Mouse (Mus musculus) embryonic facial prominence, embryonic 13.5 days (tissue): Measurements from ENCODE around the gene 2210010C04Rik. TPM values are rescaled to one million over a fixed set of nuclear protein-coding genes. Genes with fewer than 3 reads are reported as not detected.

ENCODE experiments used
- ATAC-seq: fragments of 200-750 bp; cut with Nextera tagmentation; 2 replicates; pipeline ENCODE4 v1.8.0; 2017; ENCODE audit warnings: low read depth; ENCODE audit not compliant: insufficient number of reproducible peaks, insufficient read depth, low FRiP score, low TSS enrichment
- H3K27ac ChIP-seq: fragments of 300-500 bp; sonication (generic); 2 replicates; pipeline ENCODE4 v1.5.1; 2015; ENCODE audit warnings: moderate library complexity, mild to moderate bottlenecking, inconsistent platforms
- H3K27me3 ChIP-seq: fragments of 300-500 bp; sonication (generic); 2 replicates; pipeline ENCODE4 v1.6.1; 2015; ENCODE audit warnings: mild to moderate bottlenecking, inconsistent platforms
- H3K36me3 ChIP-seq: fragments of 300-500 bp; sonication (generic); 2 replicates; pipeline ENCODE4 v1.6.1; 2015; ENCODE audit warnings: mild to moderate bottlenecking, inconsistent platforms
- H3K4me1 ChIP-seq: fragments of 300-500 bp; sonication (generic); 2 replicates; pipeline ENCODE4 v1.6.1; 2015; ENCODE audit warnings: inconsistent platforms
- H3K4me2 ChIP-seq: fragments of 300-500 bp; sonication (generic); 2 replicates; pipeline ENCODE4 v1.6.1; 2015; ENCODE audit warnings: moderate library complexity, mild to moderate bottlenecking, inconsistent platforms
- H3K4me3 ChIP-seq: fragments of 300-500 bp; sonication (generic); 2 replicates; pipeline ENCODE4 v1.5.1; 2015; ENCODE audit warnings: mild to moderate bottlenecking, inconsistent platforms
- H3K9ac ChIP-seq: fragments of 300-500 bp; sonication (generic); 2 replicates; pipeline ENCODE4 v1.6.1; 2015; ENCODE audit warnings: mild to moderate bottlenecking, inconsistent platforms
- H3K9me3 ChIP-seq: fragments of 300-500 bp; sonication (generic); 2 replicates; pipeline ENCODE4 v1.6.1; 2016; ENCODE audit warnings: inconsistent platforms
- WGBS: fragments of 180-500 bp; shearing (Covaris S2); methylation state at CpG from one replicate; pipeline ENCODE4 v1.1.7; 2015; ENCODE audit warnings: mixed read lengths; 5-methylcytosine and 5-hydroxymethylcytosine counted together
- polyA plus RNA-seq: library from polyadenylated mRNA; unstranded; fragments of >200 nt; fragmentation: Nextera tagmentation; extraction: Ambion mirVana; gene quantifications from 2 replicates; pipeline ENCODE4 v1.2.1, GENCODE M21; 2015

Gene 2210010C04Rik
- polyA plus RNA-seq = not detected in 2 replicates

GRCm38 (mm10) chr6:41035409-41035808 lies at the start of gene 2210010C04Rik:
TSS of gene 2210010C04Rik (minus strand) at chr6:41035509.
- Histone ChIP-seq H3K4me3 (no peak within 1 kb of the TSS), H3K9me3 (no peaks in the 10 kb centered on the region), H3K9ac (no peak within 1 kb of the TSS), H3K36me3 (no peaks in the 10 kb centered on the region), H3K4me2 (no peak within 1 kb of the TSS), H3K27ac (no peak within 1 kb of the TSS), H3K4me1 (no peaks in the 10 kb centered on the region), H3K27me3 (no peaks in the 10 kb centered on the region)
- no peak for ATAC-seq

DNA sequence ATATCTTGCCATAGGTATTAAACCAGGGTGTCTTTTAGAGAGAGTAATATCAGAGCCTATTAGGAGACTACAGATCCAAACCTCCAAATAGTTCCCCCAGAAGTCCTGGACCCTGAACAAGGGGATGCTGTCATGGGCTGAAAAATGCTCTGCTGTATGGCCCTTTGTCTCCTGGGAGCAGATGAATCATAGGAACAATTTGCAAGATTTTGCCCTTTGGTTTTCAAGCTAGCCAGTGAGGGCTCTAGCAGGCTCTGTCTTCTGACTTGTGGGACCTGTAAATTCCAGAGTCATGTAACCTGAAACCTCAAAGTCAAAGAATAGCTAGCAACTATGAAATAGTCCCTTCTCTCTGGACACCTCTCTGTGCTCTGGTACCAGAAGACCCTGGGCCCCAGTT lies 44.8 kb upstream of the 2210010C04Rik start:
- Histone ChIP-seq H3K4me3 (no peak overlapping the region), H3K27ac (no peak overlapping the region), H3K9me3 (no peaks in the 10 kb centered on the region), H3K4me1 (no peaks in the 10 kb centered on the region), H3K4me2 (no peak overlapping the region), H3K9ac (no peak overlapping the region), H3K27me3 (no peaks in the 10 kb centered on the region), H3K36me3 (no peaks in the 10 kb centered on the region)
- no peak for ATAC-seq

DNA sequence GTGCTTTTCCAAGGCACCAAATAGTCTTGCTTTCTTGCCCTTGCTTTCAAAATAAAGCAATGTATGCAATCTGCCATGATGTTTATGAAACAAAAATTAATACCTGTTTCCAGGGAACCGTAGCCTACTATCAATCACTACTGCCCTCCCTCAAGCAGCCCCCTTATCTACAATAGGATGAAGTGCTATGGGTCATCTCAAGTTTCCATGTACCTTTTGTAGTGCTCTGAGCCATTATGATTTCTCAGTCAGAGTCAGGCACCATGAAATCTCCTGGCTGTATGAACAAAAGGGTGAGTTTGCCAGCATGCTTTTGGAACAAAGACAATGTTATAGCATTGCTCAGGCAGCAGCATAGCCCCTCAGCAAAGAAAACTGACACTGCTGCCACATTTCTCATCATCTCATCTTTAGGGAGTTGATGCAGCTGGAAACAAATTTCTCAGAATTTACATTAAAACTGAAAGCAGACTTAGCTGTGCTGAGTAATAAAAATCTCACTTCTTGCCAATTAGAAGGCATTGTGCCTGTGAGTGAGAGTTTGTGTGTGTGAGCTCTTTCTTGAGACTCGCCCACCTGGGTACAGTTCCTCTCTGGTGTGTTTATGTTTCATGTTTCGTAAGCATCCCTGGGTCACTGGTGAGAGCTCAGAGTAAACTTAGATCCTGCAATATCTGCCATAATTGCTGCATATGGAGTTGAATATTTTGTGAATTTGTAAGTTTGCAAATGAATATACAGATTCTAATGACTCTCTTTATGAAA lies 43.4 kb upstream of the 2210010C04Rik start:
- no peaks in the 10 kb centered on the region for H3K27me3 ChIP-seq
- WGBS = 62% methylated on average over 3 of the region's 3 CpGs
- no peak overlapping the region for H3K27ac ChIP-seq
- no peaks in the 10 kb centered on the region for H3K9me3 ChIP-seq
- ATAC-seq = no peak
- no peak overlapping the region for H3K9ac ChIP-seq
- no peak overlapping the region for H3K4me3 ChIP-seq
- H3K4me2 ChIP-seq = no peak overlapping the region
- no peaks in the 10 kb centered on the region for H3K4me1 ChIP-seq
- no peaks in the 10 kb centered on the region for H3K36me3 ChIP-seq

- ATAC-seq = no peak
- no peaks in the 10 kb centered on the region for H3K36me3 ChIP-seq
- H3K4me2 ChIP-seq = no peak overlapping the region
- no peak overlapping the region for H3K4me3 ChIP-seq
- no peak overlapping the region for H3K27ac ChIP-seq
- H3K9ac ChIP-seq = no peak overlapping the region
- no peaks in the 10 kb centered on the region for H3K27me3 ChIP-seq
- 66% methylated on average over 2 of the region's 2 CpGs for WGBS
- H3K9me3 ChIP-seq = no peaks in the 10 kb centered on the region
- no peaks in the 10 kb centered on the region for H3K4me1 ChIP-seq
Measured at GRCm38 (mm10) chr6:41075753-41076152, 40.4 kb upstream of the 2210010C04Rik start.

GRCm38 (mm10) chr6:41063332-41063731 lies 28.0 kb upstream of the 2210010C04Rik start:
- WGBS = 88% methylated on average over 6 of the region's 6 CpGs
- no peak for ATAC-seq
- Histone ChIP-seq H3K4me1 (0 out of 2 replicates have a peak, but pooled peaks cover 4% of the 10 kb centered on the region), H3K27me3 (no peaks in the 10 kb centered on the region), H3K4me2 (no peak overlapping the region), H3K36me3 (no peaks in the 10 kb centered on the region), H3K9ac (no peak overlapping the region), H3K9me3 (no peaks in the 10 kb centered on the region), H3K27ac (no peak overlapping the region), H3K4me3 (no peak overlapping the region)

DNA sequence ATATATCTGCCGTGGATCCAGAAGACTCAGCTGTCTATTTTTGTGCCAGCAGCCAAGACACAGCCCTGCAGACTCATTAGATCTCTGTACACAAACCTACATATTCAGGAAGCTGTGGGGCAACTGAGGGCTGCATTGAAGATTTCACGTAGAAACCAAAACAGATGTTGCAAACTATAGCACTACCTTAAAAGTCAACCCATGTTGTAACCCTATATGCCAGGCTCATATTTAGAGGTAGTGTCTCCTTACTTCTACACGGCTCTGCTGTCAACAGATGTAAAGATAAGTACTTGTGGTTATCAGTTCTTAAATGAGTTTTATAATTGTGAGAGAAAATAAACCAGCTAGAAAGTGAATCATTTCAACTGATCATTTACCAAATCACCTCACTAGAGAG lies 27.4 kb upstream of the 2210010C04Rik start:
- ATAC-seq = no peak
- H3K27ac ChIP-seq = no peak overlapping the region
- 0 out of 2 replicates have a peak, but pooled peaks cover 4% of the 10 kb centered on the region for H3K4me1 ChIP-seq
- no peaks in the 10 kb centered on the region for H3K9me3 ChIP-seq
- no peaks in the 10 kb centered on the region for H3K27me3 ChIP-seq
- no peak overlapping the region for H3K4me3 ChIP-seq
- WGBS = 22% methylated on average over 3 of the region's 3 CpGs
- no peak overlapping the region for H3K9ac ChIP-seq
- H3K4me2 ChIP-seq = no peak overlapping the region
- H3K36me3 ChIP-seq = no peaks in the 10 kb centered on the region

- no peak for ATAC-seq
- H3K4me3 ChIP-seq = no peak overlapping the region
- 75% methylated on average over 2 of the region's 2 CpGs for WGBS
Measured at GRCm38 (mm10) chr6:41062081-41062480, 26.8 kb upstream of the 2210010C04Rik start.

GRCm38 (mm10) chr6:41061085-41061484 lies 25.8 kb upstream of the 2210010C04Rik start:
- ATAC-seq = no peak
- Histone ChIP-seq H3K27me3 (no peaks in the 10 kb centered on the region), H3K9me3 (no peaks in the 10 kb centered on the region), H3K36me3 (no peaks in the 10 kb centered on the region), H3K27ac (no peak overlapping the region), H3K4me3 (no peak overlapping the region), H3K4me1 (0 out of 2 replicates have a peak, but pooled peaks cover 4% of the 10 kb centered on the region), H3K4me2 (no peak overlapping the region), H3K9ac (no peak overlapping the region)
- 73% methylated on average over 5 of the region's 5 CpGs for WGBS

More at GRCm38 (mm10) chr6:41062081-41062480, 26.8 kb upstream of the 2210010C04Rik start:
- H3K4me2 ChIP-seq = no peak overlapping the region
- H3K4me1 ChIP-seq = 0 out of 2 replicates have a peak, but pooled peaks cover 4% of the 10 kb centered on the region
- H3K36me3 ChIP-seq = no peaks in the 10 kb centered on the region
- H3K9ac ChIP-seq = no peak overlapping the region
- no peaks in the 10 kb centered on the region for H3K9me3 ChIP-seq
- H3K27me3 ChIP-seq = no peaks in the 10 kb centered on the region
- H3K27ac ChIP-seq = no peak overlapping the region

- WGBS = 77% methylated on average over 5 of the region's 5 CpGs
- no peak for ATAC-seq
Measured at GRCm38 (mm10) chr6:41057653-41058052, 22.3 kb upstream of the 2210010C04Rik start.

GRCm38 (mm10) chr6:41055581-41055980 lies 20.3 kb upstream of the 2210010C04Rik start:
- ATAC-seq = no peak
- no peaks in the 10 kb centered on the region for H3K27me3 ChIP-seq
- H3K36me3 ChIP-seq = no peaks in the 10 kb centered on the region
- H3K4me1 ChIP-seq = no peaks in the 10 kb centered on the region
- H3K9me3 ChIP-seq = no peaks in the 10 kb centered on the region
- no peak overlapping the region for H3K9ac ChIP-seq
- no peak overlapping the region for H3K4me3 ChIP-seq
- no peak overlapping the region for H3K27ac ChIP-seq
- no peak overlapping the region for H3K4me2 ChIP-seq
- 43% methylated on average over 2 of the region's 2 CpGs for WGBS

More at GRCm38 (mm10) chr6:41057653-41058052, 22.3 kb upstream of the 2210010C04Rik start:
- H3K4me1 ChIP-seq = 0 out of 2 replicates have a peak, but pooled peaks cover 3% of the 10 kb centered on the region
- H3K27me3 ChIP-seq = no peaks in the 10 kb centered on the region
- H3K36me3 ChIP-seq = no peaks in the 10 kb centered on the region
- no peak overlapping the region for H3K4me2 ChIP-seq
- H3K9ac ChIP-seq = no peak overlapping the region
- H3K9me3 ChIP-seq = no peaks in the 10 kb centered on the region
- H3K27ac ChIP-seq = no peak overlapping the region
- no peak overlapping the region for H3K4me3 ChIP-seq

DNA sequence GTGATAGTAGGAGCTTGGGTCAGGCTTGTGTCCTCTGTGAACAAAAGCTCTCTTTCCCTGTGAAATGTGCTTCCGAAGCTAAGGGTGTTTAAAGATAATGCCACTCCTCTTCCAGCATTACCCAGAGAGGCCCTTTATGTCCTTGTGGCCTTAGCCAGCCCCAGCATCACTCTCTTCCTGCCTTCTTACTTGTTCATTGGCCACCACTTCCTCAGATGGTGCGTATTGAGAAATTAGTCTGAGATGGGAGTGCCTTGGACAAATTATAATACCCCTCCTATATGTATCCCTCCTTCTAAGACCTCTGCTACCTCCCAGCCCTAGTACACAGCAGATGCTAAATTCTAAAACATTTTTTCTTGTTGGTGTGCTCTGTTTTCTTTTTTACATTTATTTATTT lies 19.1 kb upstream of the 2210010C04Rik start:
- no peaks in the 10 kb centered on the region for H3K4me1 ChIP-seq
- H3K4me2 ChIP-seq = no peak overlapping the region
- H3K4me3 ChIP-seq = no peak overlapping the region
- no peaks in the 10 kb centered on the region for H3K27me3 ChIP-seq
- no peak overlapping the region for H3K27ac ChIP-seq
- H3K36me3 ChIP-seq = no peaks in the 10 kb centered on the region
- no peaks in the 10 kb centered on the region for H3K9me3 ChIP-seq
- 76% methylated on average over 2 of the region's 2 CpGs for WGBS
- ATAC-seq = no peak
- H3K9ac ChIP-seq = no peak overlapping the region

GRCm38 (mm10) chr6:41051824-41052223 lies 16.5 kb upstream of the 2210010C04Rik start:
- WGBS = 82% methylated on average over 4 of the region's 4 CpGs
- H3K4me1 ChIP-seq = no peaks in the 10 kb centered on the region
- no peaks in the 10 kb centered on the region for H3K27me3 ChIP-seq
- no peak overlapping the region for H3K27ac ChIP-seq
- ATAC-seq = no peak
- no peak overlapping the region for H3K4me2 ChIP-seq
- H3K9me3 ChIP-seq = no peaks in the 10 kb centered on the region
- no peak overlapping the region for H3K9ac ChIP-seq
- no peaks in the 10 kb centered on the region for H3K36me3 ChIP-seq
- H3K4me3 ChIP-seq = no peak overlapping the region
